Mouse (Mus musculus) heart, postnatal 0 days (tissue): ENCODE data around the gene St6galnac5.

ENCODE experiments used
- CTCF ChIP-seq: IDR thresholded peaks from 2 replicates; pipeline ENCODE4 v1.5.1; 2016; ENCODE audit warnings: antibody characterized with exemption, control low read depth, low read depth
- EP300 ChIP-seq: IDR thresholded peaks from 2 replicates; pipeline ENCODE4 v1.6.1; 2016; ENCODE audit warnings: antibody characterized with exemption, low read depth

- TF ChIP-seq CTCF = no peak
- TF ChIP-seq EP300 = no peak
These were observed 53.6 kb downstream of the St6galnac5 start for GRCm38 (mm10) chr3:152928287-152928975.
